Mouse (Mus musculus) frontal cortex, postnatal 36 days (tissue): ENCODE measurements at regions not wholly inside any gene's neighbourhood (a gene's known extent, or its start where the extent isn't known, plus 50 kb on each side); places are given as distances from the start of the nearest gene placed in this dataset.

Experiments
- DNase-seq, 2 experiments: peaks; one replicate each; pipeline ENCODE4 v3.0.0; 2022; ENCODE audit warnings: low spot score in 2 of 2

GRCm38 (mm10) chr4:30776816-30777442 lies 1187.0 kb upstream of the Map3k7 start:
- DNase-seq = no peak

- DNase-seq = no peak
Measured at GRCm38 (mm10) chr4:30781649-30782048, 1182.2 kb upstream of the Map3k7 start.

GRCm38 (mm10) chr4:30789976-30790657 lies 1173.8 kb upstream of the Map3k7 start:
- DNase-seq = no peak

- DNase-seq = peak; percentile 8 to 70
Measured at GRCm38 (mm10) chr4:30809798-30810197, 1154.1 kb upstream of the Map3k7 start.

GRCm38 (mm10) chr4:30855361-30856056 lies 1108.4 kb upstream of the Map3k7 start:
- no peak for DNase-seq

- no peak for DNase-seq
Measured at GRCm38 (mm10) chr4:30904966-30905365, 1058.9 kb upstream of the Map3k7 start.

- DNase-seq = no peak
Measured at GRCm38 (mm10) chr4:30922944-30923343, 1041.0 kb upstream of the Map3k7 start.

- no peak for DNase-seq
Measured at GRCm38 (mm10) chr4:30932358-30932757, 1031.5 kb upstream of the Map3k7 start.

- DNase-seq = no peak
Measured at GRCm38 (mm10) chr4:30933030-30933987, 1030.6 kb upstream of the Map3k7 start.

GRCm38 (mm10) chr4:30983611-30984010 lies 980.3 kb upstream of the Map3k7 start:
- no peak for DNase-seq

GRCm38 (mm10) chr4:31012006-31012405 lies 951.9 kb upstream of the Map3k7 start:
- DNase-seq = no peak

GRCm38 (mm10) chr4:31052077-31052677 lies 911.7 kb upstream of the Map3k7 start:
- DNase-seq = no peak

- peak in 1 of 2 experiments; percentile 28 for DNase-seq
Measured at GRCm38 (mm10) chr4:31076236-31076635, 887.7 kb upstream of the Map3k7 start.

GRCm38 (mm10) chr4:31121586-31121985 lies 842.3 kb upstream of the Map3k7 start:
- DNase-seq = no peak

- no peak for DNase-seq
Measured at GRCm38 (mm10) chr4:31143166-31143565, 820.7 kb upstream of the Map3k7 start.

- no peak for DNase-seq
Measured at GRCm38 (mm10) chr4:31167431-31167830, 796.5 kb upstream of the Map3k7 start.

- no peak for DNase-seq
Measured at GRCm38 (mm10) chr4:31168357-31168756, 795.5 kb upstream of the Map3k7 start.

GRCm38 (mm10) chr4:31171190-31171589 lies 792.7 kb upstream of the Map3k7 start:
- no peak for DNase-seq

GRCm38 (mm10) chr4:31197852-31198251 lies 766.0 kb upstream of the Map3k7 start:
- DNase-seq = no peak

GRCm38 (mm10) chr4:31203286-31203685 lies 760.6 kb upstream of the Map3k7 start:
- no peak for DNase-seq

- no peak for DNase-seq
Measured at GRCm38 (mm10) chr4:31205332-31205970, 758.4 kb upstream of the Map3k7 start.
